In genomic region chr6:90560390-90561058, GRCm38 (mm10) we compare ENCODE assay signal across 10 mouse cellular contexts. TPM values are rescaled to one million over a fixed set of nuclear protein-coding genes. Genes with fewer than 3 reads are reported as not detected.
DNase-seq lines count a peak whose midpoint lies in the region; ATAC-seq and TF ChIP-seq lines count a peak whose summit lies in the region.
"Had no signal": no experiment of that assay in that cellular context is flagged by ENCODE, and none has a peak within 500 bp of the region (broad histone marks: within the 10 kb centered on the region; RNA-seq: fewer than 3 reads in every experiment).

No protein-coding gene starts in this region.

- H3K36me3 ChIP-seq in forebrain, embryonic 12.5 days (replicated peaks) = no peaks in the 10 kb centered on the region
- H3K36me3 ChIP-seq in forebrain, postnatal 0 days (ENCODE audit: insufficient read depth) = no peaks in the 10 kb centered on the region
- H3K36me3 ChIP-seq in midbrain, embryonic 12.5 days = no peaks in the 10 kb centered on the region
- H3K36me3 ChIP-seq in midbrain, embryonic 11.5 days (ENCODE audit: control insufficient read depth, insufficient read depth, low read length) = no peaks in the 10 kb centered on the region
- H3K36me3 ChIP-seq in hindbrain, postnatal 0 days (ENCODE audit: insufficient read depth, low read length) = no peaks in the 10 kb centered on the region
- H3K36me3 ChIP-seq in stomach, postnatal 0 days (ENCODE audit: control insufficient read depth, insufficient read depth, low read length) = no peaks in the 10 kb centered on the region

- no peak for TF ChIP-seq EP300 in stomach, postnatal 0 days (optimal IDR thresholded peaks at IDR 0.05)

- peak overlapping the region; percentile 63; the same call in 1 of the 2 replicates for H3K27ac ChIP-seq in forebrain, embryonic 12.5 days
- H3K27ac ChIP-seq in forebrain, postnatal 0 days (ENCODE audit: low read depth, low read length) = no peak overlapping the region
- H3K27ac ChIP-seq in midbrain, embryonic 12.5 days (replicated peaks) = peak overlapping the region; percentile 64
- H3K27ac ChIP-seq in midbrain, embryonic 11.5 days (ENCODE audit: low read depth, low read length) = no peak overlapping the region
- H3K27ac ChIP-seq in hindbrain, postnatal 0 days = peak overlapping the region; percentile 52
- 0 out of 2 replicates have a peak overlapping the region, but pooled peaks have one; percentile 45 for H3K27ac ChIP-seq in olfactory bulb, adult 2 months (ENCODE audit: insufficient read depth, low read depth, low read length)
- H3K27ac ChIP-seq in stomach, postnatal 0 days (replicated peaks) = no peak overlapping the region
- H3K27ac ChIP-seq: liver, embryonic 15.5 days had no signal

- H3K9ac ChIP-seq in forebrain, embryonic 12.5 days = no peak overlapping the region
- no peak overlapping the region for H3K9ac ChIP-seq in forebrain, postnatal 0 days
- H3K9ac ChIP-seq in midbrain, embryonic 12.5 days (replicated peaks) = no peak overlapping the region
- no peak overlapping the region for H3K9ac ChIP-seq in midbrain, embryonic 11.5 days (ENCODE audit: low read length)
- no peak overlapping the region for H3K9ac ChIP-seq in hindbrain, postnatal 0 days (replicated peaks; ENCODE audit: low read length)
- no peak overlapping the region for H3K9ac ChIP-seq in stomach, postnatal 0 days (ENCODE audit: low read length)
- H3K9ac ChIP-seq: liver, embryonic 15.5 days had no signal

- H3K9me3 ChIP-seq in forebrain, embryonic 12.5 days = no peaks in the 10 kb centered on the region
- H3K9me3 ChIP-seq in forebrain, postnatal 0 days (ENCODE audit: low read length) = no peaks in the 10 kb centered on the region
- no peaks in the 10 kb centered on the region for H3K9me3 ChIP-seq in midbrain, embryonic 12.5 days
- no peaks in the 10 kb centered on the region for H3K9me3 ChIP-seq in midbrain, embryonic 11.5 days (ENCODE audit: control insufficient read depth, low read length)
- no peaks in the 10 kb centered on the region for H3K9me3 ChIP-seq in hindbrain, postnatal 0 days (ENCODE audit: low read length)
- H3K9me3 ChIP-seq in stomach, postnatal 0 days (ENCODE audit: control insufficient read depth, low read length) = no peaks in the 10 kb centered on the region
- H3K9me3 ChIP-seq: liver, embryonic 15.5 days had no signal

- H3K4me3 ChIP-seq in forebrain, embryonic 12.5 days (replicated peaks) = no peak overlapping the region
- H3K4me3 ChIP-seq in forebrain, postnatal 0 days (ENCODE audit: low read depth, low read length) = no peak overlapping the region
- no peak overlapping the region for H3K4me3 ChIP-seq in midbrain, embryonic 12.5 days
- H3K4me3 ChIP-seq in midbrain, embryonic 11.5 days (ENCODE audit: low read depth, low read length) = no peak overlapping the region
- H3K4me3 ChIP-seq in hindbrain, postnatal 0 days (ENCODE audit: low read length) = no peak overlapping the region
- no peak overlapping the region for H3K4me3 ChIP-seq in olfactory bulb, adult 2 months (ENCODE audit: insufficient read depth, low read depth, low read length)
- H3K4me3 ChIP-seq in stomach, postnatal 0 days (ENCODE audit: low read depth, low read length) = no peak overlapping the region
- H3K4me3 ChIP-seq: liver, embryonic 15.5 days had no signal

- TF ChIP-seq POLR2A in olfactory bulb, adult 2 months (IDR thresholded peaks at IDR 0.05; ENCODE audit: insufficient read depth, low read depth, low read length) = no peak

- TF ChIP-seq CTCF in forebrain, postnatal 0 days (IDR thresholded peaks at IDR 0.05; ENCODE audit: low read depth) = no peak
- TF ChIP-seq CTCF in hindbrain, postnatal 0 days (IDR thresholded peaks at IDR 0.05; ENCODE audit: low read depth) = no peak
- TF ChIP-seq CTCF in olfactory bulb, adult 2 months (IDR thresholded peaks at IDR 0.05; ENCODE audit: insufficient read depth, low read depth, low read length) = no peak
- TF ChIP-seq CTCF in stomach, postnatal 0 days (IDR thresholded peaks at IDR 0.05; ENCODE audit: low read depth) = no peak

- no peak for DNase-seq in forebrain, postnatal 0 days
- DNase-seq in midbrain, embryonic 11.5 days (ENCODE audit: low spot score, missing footprints) = no peak
- DNase-seq in hindbrain, postnatal 0 days (ENCODE audit: low spot score) = no peak
- no peak for DNase-seq in cerebellum, adult 9-10 months
- no peak for DNase-seq in stomach, postnatal 0 days (ENCODE audit: low spot score)
- DNase-seq: gastrocnemius, postnatal 10 days had no signal

- peaks cover 16% of the 10 kb centered on the region for H3K4me1 ChIP-seq in forebrain, embryonic 12.5 days
- H3K4me1 ChIP-seq in forebrain, postnatal 0 days (ENCODE audit: insufficient read depth) = no peaks in the 10 kb centered on the region
- peaks cover 13% of the 10 kb centered on the region for H3K4me1 ChIP-seq in midbrain, embryonic 12.5 days
- H3K4me1 ChIP-seq in midbrain, embryonic 11.5 days (ENCODE audit: control insufficient read depth, insufficient read depth, low read length) = peaks cover 5% of the 10 kb centered on the region; the same call in 1 of the 2 replicates
- H3K4me1 ChIP-seq in hindbrain, postnatal 0 days (ENCODE audit: insufficient read depth, low read length) = peaks cover 10% of the 10 kb centered on the region
- H3K4me1 ChIP-seq in olfactory bulb, adult 2 months (ENCODE audit: control insufficient read depth, insufficient read depth, low read length) = peaks cover 19% of the 10 kb centered on the region
- H3K4me1 ChIP-seq in stomach, postnatal 0 days (replicated peaks; ENCODE audit: control insufficient read depth, insufficient read depth) = no peaks in the 10 kb centered on the region
- H3K4me1 ChIP-seq: liver, embryonic 15.5 days had no signal

- WGBS in forebrain, embryonic 12.5 days = 86% methylated on average over 3 of the region's 3 CpGs
- 80% methylated on average over 3 of the region's 3 CpGs for WGBS in forebrain, postnatal 0 days
- WGBS in midbrain, embryonic 12.5 days = 88% methylated on average over 3 of the region's 3 CpGs
- WGBS in midbrain, embryonic 11.5 days = 89% methylated on average over 3 of the region's 3 CpGs
- WGBS in hindbrain, postnatal 0 days = 81% methylated on average over 3 of the region's 3 CpGs
- 53% methylated on average over 3 of the region's 3 CpGs for WGBS in olfactory bulb, adult 2 months
- WGBS in stomach, postnatal 0 days = 49% methylated on average over 3 of the region's 3 CpGs

- ATAC-seq in forebrain, embryonic 12.5 days (ENCODE audit: low FRiP score) = no peak
- ATAC-seq in forebrain, postnatal 0 days = no peak
- no peak for ATAC-seq in midbrain, embryonic 12.5 days (ENCODE audit: low FRiP score, low read depth)
- ATAC-seq in midbrain, embryonic 11.5 days (ENCODE audit: low FRiP score) = no peak
- no peak for ATAC-seq in hindbrain, postnatal 0 days
- no peak for ATAC-seq in stomach, postnatal 0 days (ENCODE audit: low FRiP score, low TSS enrichment)

- H3K27me3 ChIP-seq in forebrain, embryonic 12.5 days = no peaks in the 10 kb centered on the region
- no peaks in the 10 kb centered on the region for H3K27me3 ChIP-seq in forebrain, postnatal 0 days (ENCODE audit: insufficient read depth, low read length)
- H3K27me3 ChIP-seq in midbrain, embryonic 12.5 days = no peaks in the 10 kb centered on the region; the same call in 1 of the 2 replicates
- H3K27me3 ChIP-seq in midbrain, embryonic 11.5 days (ENCODE audit: control insufficient read depth, insufficient read depth, low read length) = no peaks in the 10 kb centered on the region
- no peaks in the 10 kb centered on the region for H3K27me3 ChIP-seq in hindbrain, postnatal 0 days (ENCODE audit: insufficient read depth, low read length)
- H3K27me3 ChIP-seq in stomach, postnatal 0 days (ENCODE audit: control insufficient read depth, insufficient read depth, low read length) = no peaks in the 10 kb centered on the region
- H3K27me3 ChIP-seq: liver, embryonic 15.5 days had no signal

- no peak overlapping the region for H3K4me2 ChIP-seq in forebrain, embryonic 12.5 days
- no peak overlapping the region for H3K4me2 ChIP-seq in forebrain, postnatal 0 days (ENCODE audit: low read depth)
- no peak overlapping the region for H3K4me2 ChIP-seq in midbrain, embryonic 12.5 days (replicated peaks)
- no peak overlapping the region for H3K4me2 ChIP-seq in midbrain, embryonic 11.5 days
- no peak overlapping the region for H3K4me2 ChIP-seq in hindbrain, postnatal 0 days (ENCODE audit: low read depth, low read length)
- no peak overlapping the region for H3K4me2 ChIP-seq in stomach, postnatal 0 days (replicated peaks; ENCODE audit: low read depth)
- H3K4me2 ChIP-seq: liver, embryonic 15.5 days had no signal

RNA-seq across cellular contexts. Expression of gene Slc41a3, which starts 44.0 kb away (rescaled TPM):
- 2.0 and 2.1 TPM in 2 replicates for polyA plus RNA-seq in forebrain, embryonic 12.5 days (2016; fragmentation: Nextera tagmentation; extraction: Ambion mirVana)
- total RNA-seq in forebrain, postnatal 0 days (2014; rRNA removed) = 4.7 and 7.9 TPM in 2 replicates
- polyA plus RNA-seq in forebrain, postnatal 0 days (2015; fragmentation: Nextera tagmentation; extraction: Ambion mirVana) = 5.1 and 9.4 TPM in 2 replicates
- polyA plus RNA-seq in midbrain, embryonic 12.5 days (2016; fragmentation: Nextera tagmentation; extraction: Ambion mirVana) = 2.5 and 3.1 TPM in 2 replicates
- 2.7 and 3.0 TPM in 2 replicates for polyA plus RNA-seq in midbrain, embryonic 11.5 days (2014; fragmentation: Nextera tagmentation; extraction: Ambion mirVana)
- total RNA-seq in hindbrain, postnatal 0 days (2014; rRNA removed) = 17.4 and 18.0 TPM in 2 replicates
- 17.1 and 17.6 TPM in 2 replicates for polyA plus RNA-seq in hindbrain, postnatal 0 days (2015; fragmentation: Nextera tagmentation; extraction: Ambion mirVana)
- not detected in 2 replicates for polyA plus RNA-seq in olfactory bulb, adult 2 months (2012; ENCODE audit: insufficient read depth, insufficient read length, low replicate concordance, missing spikeins)
- 4.1 and 4.3 TPM in 2 replicates for polyA plus RNA-seq in stomach, postnatal 0 days (2015; fragmentation: Nextera tagmentation; extraction: Ambion mirVana)

Comparison
In these comparisons a context has a peak if more than half of its experiments do, and no peak if none do; other contexts are left out.
1. H3K27ac ChIP-seq: peak in forebrain, embryonic 12.5 days (single experiment), midbrain, embryonic 12.5 days (single experiment), hindbrain, postnatal 0 days (single experiment) and olfactory bulb, adult 2 months (single experiment); none in forebrain, postnatal 0 days (single experiment), midbrain, embryonic 11.5 days (single experiment) and stomach, postnatal 0 days (single experiment).